In genomic region chr9:65681634-65681940, GRCm38 (mm10) we compare ENCODE assay signal across 19 mouse cellular contexts. TPM values are rescaled to one million over a fixed set of nuclear protein-coding genes. Genes with fewer than 3 reads are reported as not detected.
DNase-seq lines count a peak whose midpoint lies in the region; ATAC-seq and TF ChIP-seq lines count a peak whose summit lies in the region.
"Had no signal": no experiment of that assay in that cellular context is flagged by ENCODE, and none has a peak within 500 bp of the region (broad histone marks: within the 10 kb centered on the region; RNA-seq: fewer than 3 reads in every experiment).

No protein-coding gene starts in this region.

- peaks cover 27% of the 10 kb centered on the region; the same call in 1 of the 2 replicates for H3K79me2 ChIP-seq in liver, adult 2 months (ENCODE audit: control insufficient read depth, insufficient read depth, low read length)

- DNase-seq in heart, postnatal 0 days (ENCODE audit: low spot score), result no peak
- DNase-seq in heart, adult 9 months (ENCODE audit: low spot score in 2 of 2), result no peak
- DNase-seq in liver, adult 2 months (ENCODE audit: extremely low read depth, low read depth, low spot score), result no peak
- DNase-seq in liver, embryonic 11.5 days (ENCODE audit: low spot score), result no peak
- peak; percentile 78 for DNase-seq in brain, adult 2 months (ENCODE audit: low read depth, low spot score)
- no peak for DNase-seq in urinary bladder, postnatal 14 days (ENCODE audit: low spot score)
- DNase-seq: adrenal gland, adult 2 months; cerebellum, adult 11 months; cerebellum, postnatal 25 days; heart, postnatal 36 days; kidney, adult 18-20 months; kidney, postnatal 10 days; right cerebral cortex, postnatal 4 days; thymus, adult 18-20 months had no signal

- H3K9me3 ChIP-seq in heart, postnatal 0 days (replicated peaks; ENCODE audit: control insufficient read depth, low read length), result no peaks in the 10 kb centered on the region
- H3K9me3 ChIP-seq in liver, embryonic 11.5 days (ENCODE audit: control insufficient read depth, low read length), result no peaks in the 10 kb centered on the region
- H3K9me3 ChIP-seq in stomach, embryonic 16.5 days (replicated peaks; ENCODE audit: control insufficient read depth, low read length), result no peaks in the 10 kb centered on the region
- H3K9me3 ChIP-seq: limb, embryonic 12.5 days; liver, embryonic 15.5 days; midbrain, embryonic 13.5 days; neural tube, embryonic 15.5 days had no signal

- H3K4me3 ChIP-seq in heart, postnatal 0 days (ENCODE audit: low read depth, low read length), result no peak overlapping the region
- no peak overlapping the region for H3K4me3 ChIP-seq in liver, adult 2 months (ENCODE audit: insufficient read depth, low read depth, low read length)
- H3K4me3 ChIP-seq in liver, embryonic 11.5 days (ENCODE audit: low read depth, low read length), result no peak overlapping the region
- H3K4me3 ChIP-seq in stomach, embryonic 16.5 days (replicated peaks; ENCODE audit: low read length), result no peak overlapping the region
- H3K4me3 ChIP-seq: limb, embryonic 12.5 days; liver, embryonic 15.5 days; midbrain, embryonic 13.5 days; neural tube, embryonic 15.5 days had no signal

- no peak overlapping the region for H3K4me2 ChIP-seq in heart, postnatal 0 days (ENCODE audit: low read depth, low read length)
- H3K4me2 ChIP-seq in liver, embryonic 11.5 days, result no peak overlapping the region
- H3K4me2 ChIP-seq in stomach, embryonic 16.5 days (ENCODE audit: low read depth, low read length), result no peak overlapping the region
- H3K4me2 ChIP-seq: limb, embryonic 12.5 days; liver, embryonic 15.5 days; midbrain, embryonic 13.5 days; neural tube, embryonic 15.5 days had no signal

- peaks cover 46% of the 10 kb centered on the region for H3K4me1 ChIP-seq in heart, postnatal 0 days (ENCODE audit: control insufficient read depth, insufficient read depth)
- H3K4me1 ChIP-seq in liver, adult 2 months (ENCODE audit: control insufficient read depth, insufficient read depth, low read length), result peaks cover 24% of the 10 kb centered on the region
- peaks cover 49% of the 10 kb centered on the region for H3K4me1 ChIP-seq in liver, embryonic 11.5 days (replicated peaks; ENCODE audit: control insufficient read depth, insufficient read depth, low read length)
- peaks cover 41% of the 10 kb centered on the region for H3K4me1 ChIP-seq in stomach, embryonic 16.5 days (ENCODE audit: control insufficient read depth, insufficient read depth, low read length)

- no peak for TF ChIP-seq POLR2A in liver, adult 2 months (IDR thresholded peaks at IDR 0.05; ENCODE audit: extremely low read depth, insufficient read depth, low read length)

- no peaks in the 10 kb centered on the region for H3K27me3 ChIP-seq in heart, postnatal 0 days (ENCODE audit: control insufficient read depth, insufficient read depth, low read length)
- no peaks in the 10 kb centered on the region for H3K27me3 ChIP-seq in liver, adult 2 months (ENCODE audit: control insufficient read depth, insufficient read depth, low read length)
- no peaks in the 10 kb centered on the region for H3K27me3 ChIP-seq in liver, embryonic 11.5 days (replicated peaks; ENCODE audit: control insufficient read depth, insufficient read depth, low read length)
- H3K27me3 ChIP-seq in stomach, embryonic 16.5 days (ENCODE audit: control insufficient read depth, insufficient read depth, low read length), result no peaks in the 10 kb centered on the region
- H3K27me3 ChIP-seq: limb, embryonic 12.5 days; liver, embryonic 15.5 days; midbrain, embryonic 13.5 days; neural tube, embryonic 15.5 days had no signal

- no peak for ATAC-seq in heart, postnatal 0 days (ENCODE audit: insufficient read depth, low read depth)
- ATAC-seq in liver, embryonic 11.5 days (replicated peaks; ENCODE audit: low FRiP score), result no peak
- ATAC-seq in stomach, embryonic 16.5 days (ENCODE audit: insufficient read depth, low FRiP score), result no peak
- ATAC-seq: midbrain, embryonic 13.5 days had no signal

- WGBS in heart, postnatal 0 days, result 77% methylated on average over 2 of the region's 2 CpGs
- 90% methylated on average over 2 of the region's 2 CpGs for WGBS in liver, adult 2 months
- WGBS in liver, embryonic 11.5 days, result 86% methylated on average over 2 of the region's 2 CpGs
- 78% methylated on average over 2 of the region's 2 CpGs for WGBS in stomach, embryonic 16.5 days

- no peak for TF ChIP-seq CTCF in heart, postnatal 0 days (IDR thresholded peaks at IDR 0.05; ENCODE audit: low read depth)
- no peak for TF ChIP-seq CTCF in liver, adult 2 months (IDR thresholded peaks at IDR 0.05; ENCODE audit: low read depth, low read length)

- peak overlapping the region; percentile 87 for H3K27ac ChIP-seq in heart, postnatal 0 days (ENCODE audit: low read depth)
- 0 out of 2 replicates have a peak overlapping the region, but pooled peaks have one; percentile 18 for H3K27ac ChIP-seq in liver, adult 2 months (replicated peaks; ENCODE audit: insufficient read depth, low read depth, low read length)
- H3K27ac ChIP-seq in liver, embryonic 11.5 days (ENCODE audit: low read depth, low read length), result no peak overlapping the region
- peak overlapping the region; percentile 47; the same call in 1 of the 2 replicates for H3K27ac ChIP-seq in stomach, embryonic 16.5 days (ENCODE audit: low read length)
- H3K27ac ChIP-seq: limb, embryonic 12.5 days; liver, embryonic 15.5 days; neural tube, embryonic 15.5 days had no signal

- peaks cover 6% of the 10 kb centered on the region for H3K36me3 ChIP-seq in heart, postnatal 0 days (replicated peaks; ENCODE audit: control insufficient read depth, insufficient read depth, low read length)
- peaks cover 5% of the 10 kb centered on the region; the same call in 1 of the 2 replicates for H3K36me3 ChIP-seq in liver, adult 2 months (ENCODE audit: control insufficient read depth, insufficient read depth, low read length)
- peaks cover 4% of the 10 kb centered on the region; the same call in 1 of the 2 replicates for H3K36me3 ChIP-seq in liver, embryonic 11.5 days (ENCODE audit: control insufficient read depth, insufficient read depth, low read length)
- peaks cover 3% of the 10 kb centered on the region; the same call in 1 of the 2 replicates for H3K36me3 ChIP-seq in stomach, embryonic 16.5 days (ENCODE audit: control insufficient read depth, insufficient read depth, low read length)

- no peak overlapping the region for H3K9ac ChIP-seq in heart, postnatal 0 days (replicated peaks; ENCODE audit: low read depth, low read length)
- no peak overlapping the region for H3K9ac ChIP-seq in liver, adult 2 months (ENCODE audit: low read depth, low read length)
- no peak overlapping the region for H3K9ac ChIP-seq in liver, embryonic 11.5 days (ENCODE audit: low read depth, low read length)
- H3K9ac ChIP-seq in stomach, embryonic 16.5 days (ENCODE audit: low read length), result no peak overlapping the region
- H3K9ac ChIP-seq: limb, embryonic 12.5 days; liver, embryonic 15.5 days; midbrain, embryonic 13.5 days; neural tube, embryonic 15.5 days had no signal

- TF ChIP-seq EP300 in heart, postnatal 0 days (IDR thresholded peaks at IDR 0.05; ENCODE audit: low read depth), result no peak

RNA-seq across cellular contexts. Expression of gene Oaz2, which starts 13.8 kb away (rescaled TPM):
- total RNA-seq in heart, postnatal 0 days (2014; rRNA removed; ENCODE audit: low replicate concordance), result 317 and 350 TPM in 2 replicates
- 293 TPM in 2 replicates for polyA plus RNA-seq in heart, postnatal 0 days (2015; fragmentation: Nextera tagmentation; extraction: Ambion mirVana)
- total RNA-seq in liver, adult 2 months (2014; rRNA removed), result 14.7 and 20.6 TPM in 2 replicates
- polyA plus RNA-seq in liver, adult 2 months (2012; rRNA removed), result 27.5 and 29.6 TPM in 2 replicates
- 119 and 123 TPM in 2 replicates for polyA plus RNA-seq in liver, embryonic 11.5 days (2014; fragmentation: Nextera tagmentation; extraction: Ambion mirVana)
- polyA plus RNA-seq in stomach, embryonic 16.5 days (2015; fragmentation: Nextera tagmentation; extraction: Ambion mirVana), result 200 and 218 TPM in 2 replicates

RNA-seq across cellular contexts. Expression of gene Rbpms2, which starts 52.1 kb away (rescaled TPM):
- 94.5 and 121 TPM in 2 replicates for total RNA-seq in heart, postnatal 0 days (2014; rRNA removed; ENCODE audit: low replicate concordance)
- polyA plus RNA-seq in heart, postnatal 0 days (2015; fragmentation: Nextera tagmentation; extraction: Ambion mirVana), result 108 and 117 TPM in 2 replicates
- 9.8 and 13.2 TPM in 2 replicates for total RNA-seq in liver, adult 2 months (2014; rRNA removed)
- 110 and 121 TPM in 2 replicates for polyA plus RNA-seq in liver, adult 2 months (2012; rRNA removed)
- polyA plus RNA-seq in liver, embryonic 11.5 days (2014; fragmentation: Nextera tagmentation; extraction: Ambion mirVana), result 34.8 and 36.5 TPM in 2 replicates
- polyA plus RNA-seq in stomach, embryonic 16.5 days (2015; fragmentation: Nextera tagmentation; extraction: Ambion mirVana), result 20.4 and 22.9 TPM in 2 replicates
